Mouse (Mus musculus) frontal cortex, adult 2 months (tissue): ENCODE data around the gene Rab11fip4. TPM values are rescaled to one million over a fixed set of nuclear protein-coding genes. Genes with fewer than 3 reads are reported as not detected.

Source experiments
- DNase-seq, 2 experiments: peaks; one replicate each; pipeline ENCODE4 v3.0.0; 2022; ENCODE audit warnings: low spot score in 1 of 2; ENCODE audit errors: extremely low spot score in 1 of 2
- polyA plus RNA-seq: library from polyadenylated mRNA; depleted of rRNA; stranded (reverse); fragments of >200 nt; gene quantifications from 2 replicates; pipeline ENCODE4 v1.2.3, GENCODE M21; 2012; rRNA removed

Gene Rab11fip4
- polyA plus RNA-seq = 128 and 133 TPM in 2 replicates

GRCm38 (mm10) chr11:79590664-79591590, at the start of gene Rab11fip4:
Gene Rab11fip4 (plus strand): TSS chr11:79591212.
- peak in 1 of 2 experiments; percentile 60 for DNase-seq

- no peak for DNase-seq
Observed at GRCm38 (mm10) chr11:79552622-79553021, 38.4 kb upstream of the Rab11fip4 start.

GRCm38 (mm10) chr11:79560536-79560935, 30.5 kb upstream of the Rab11fip4 start:
- no peak for DNase-seq

DNA sequence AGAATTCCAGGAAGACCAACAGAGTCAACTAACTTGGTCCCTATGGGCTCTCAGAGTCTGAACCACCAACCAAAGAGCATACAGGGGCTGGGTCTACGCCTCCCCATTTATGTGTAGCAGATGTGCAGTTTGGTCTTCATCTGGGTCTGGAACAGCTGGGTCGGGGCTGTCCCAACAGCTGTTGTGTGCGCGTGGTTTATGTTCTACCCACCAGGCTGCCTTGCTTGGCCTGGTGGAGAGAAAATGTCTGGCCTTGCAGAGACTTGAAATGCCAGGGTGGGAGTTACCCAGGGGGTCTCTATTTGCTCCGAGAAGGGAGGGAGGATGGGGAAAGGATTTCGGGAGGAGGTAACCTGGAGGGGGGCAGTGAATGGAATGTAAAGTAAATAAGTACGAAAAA, 27.5 kb upstream of the Rab11fip4 start:
- DNase-seq = no peak

- DNase-seq = no peak
Observed at GRCm38 (mm10) chr11:79566947-79567346, 24.1 kb upstream of the Rab11fip4 start.

DNA sequence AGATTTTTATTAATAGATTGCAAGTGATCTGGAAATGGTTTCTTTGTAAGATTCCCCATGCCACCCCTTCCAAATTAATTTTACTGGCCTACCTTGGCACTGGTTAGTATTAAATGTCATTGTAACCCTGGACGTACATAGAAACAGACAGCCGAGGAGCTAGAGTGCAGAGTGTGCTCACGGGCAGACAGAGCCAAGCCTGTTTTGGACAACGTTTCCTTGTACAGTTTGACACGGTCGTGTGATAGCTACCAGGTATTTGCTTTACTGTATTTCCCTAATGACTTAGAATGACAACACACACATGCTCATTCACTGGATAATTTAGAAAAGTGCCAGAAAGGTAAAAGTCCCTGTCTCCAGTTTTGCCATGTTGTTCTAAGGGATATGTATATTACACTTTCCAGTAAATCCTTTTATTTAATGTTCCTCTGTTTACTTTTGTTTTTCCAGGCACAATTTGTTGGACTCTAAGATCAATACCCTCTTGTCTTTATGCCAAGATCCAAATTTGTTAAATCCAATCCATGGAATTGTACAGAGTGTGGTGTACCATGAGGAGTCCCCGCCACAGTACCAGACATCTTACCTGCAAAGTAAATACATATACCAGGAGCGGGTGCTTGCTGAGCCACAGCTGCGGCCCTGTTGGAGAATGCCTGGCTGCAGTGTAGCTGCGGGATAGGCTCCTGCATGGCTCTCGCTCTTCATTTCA, 22.7 kb upstream of the Rab11fip4 start:
- no peak for DNase-seq

DNA sequence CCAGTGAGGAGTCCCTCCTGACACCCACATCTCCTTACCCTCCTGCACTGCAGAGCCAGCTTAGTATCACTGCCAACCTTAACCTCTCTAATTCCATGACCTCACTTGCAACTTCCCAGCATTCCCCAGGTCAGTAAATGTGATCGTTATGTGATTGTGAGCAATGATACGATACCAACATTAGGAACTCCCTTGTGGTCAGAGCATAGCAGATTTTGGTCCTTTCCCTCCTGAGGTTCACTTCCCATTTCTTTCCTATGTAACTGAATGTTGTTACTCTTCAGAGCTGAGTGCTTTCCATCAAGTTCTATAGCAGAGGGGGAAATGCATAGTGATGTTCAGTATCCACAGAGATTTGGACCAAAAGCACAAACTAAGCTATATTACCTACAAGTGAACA, 20.7 kb upstream of the Rab11fip4 start:
- DNase-seq = no peak

GRCm38 (mm10) chr11:79573836-79574235, 17.2 kb upstream of the Rab11fip4 start:
- DNase-seq = no peak

GRCm38 (mm10) chr11:79575383-79576073, 15.5 kb upstream of the Rab11fip4 start:
- no peak for DNase-seq

- DNase-seq = peak; percentile 64 to 95
Observed at GRCm38 (mm10) chr11:79577741-79578140, 13.3 kb upstream of the Rab11fip4 start.

DNA sequence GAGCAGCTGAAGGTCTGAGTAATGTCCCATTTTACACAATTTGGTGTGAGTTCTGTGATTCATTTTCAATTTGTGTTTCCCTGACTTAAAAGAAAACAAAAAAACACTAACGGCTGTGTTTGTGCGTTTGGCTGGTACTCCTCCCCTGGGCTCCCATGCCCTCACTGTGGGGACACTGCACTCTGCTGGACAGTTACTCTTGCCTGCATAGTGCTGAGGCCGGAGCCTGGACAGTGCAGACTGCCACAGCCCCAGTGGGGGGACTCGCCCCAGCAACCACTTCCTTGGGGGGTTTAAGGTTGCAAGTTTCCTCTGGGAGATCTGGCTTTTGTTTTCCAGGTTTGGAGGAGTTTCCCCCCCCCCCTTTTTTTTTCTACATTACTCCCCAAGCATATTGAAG, 10.4 kb upstream of the Rab11fip4 start:
- DNase-seq = no peak

DNA sequence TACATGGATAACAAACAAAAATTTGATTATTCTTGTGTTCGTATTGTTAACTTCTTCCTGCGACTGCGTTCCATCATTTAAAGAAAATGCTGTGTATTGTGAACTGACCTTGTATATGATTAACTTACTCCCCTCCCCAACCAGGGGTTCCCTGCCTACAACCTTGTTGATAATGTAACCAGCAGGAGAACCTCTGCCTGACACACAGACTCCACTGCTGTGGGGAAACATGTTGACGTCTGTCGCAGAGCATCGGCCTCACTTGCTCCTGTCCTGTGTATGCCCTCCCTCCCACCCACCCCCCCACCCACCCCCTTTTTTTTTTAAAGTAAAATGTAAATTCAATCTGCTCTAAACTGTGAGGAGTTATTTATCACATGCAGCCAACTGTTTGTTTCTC, 9.8 kb upstream of the Rab11fip4 start:
- no peak for DNase-seq

DNA sequence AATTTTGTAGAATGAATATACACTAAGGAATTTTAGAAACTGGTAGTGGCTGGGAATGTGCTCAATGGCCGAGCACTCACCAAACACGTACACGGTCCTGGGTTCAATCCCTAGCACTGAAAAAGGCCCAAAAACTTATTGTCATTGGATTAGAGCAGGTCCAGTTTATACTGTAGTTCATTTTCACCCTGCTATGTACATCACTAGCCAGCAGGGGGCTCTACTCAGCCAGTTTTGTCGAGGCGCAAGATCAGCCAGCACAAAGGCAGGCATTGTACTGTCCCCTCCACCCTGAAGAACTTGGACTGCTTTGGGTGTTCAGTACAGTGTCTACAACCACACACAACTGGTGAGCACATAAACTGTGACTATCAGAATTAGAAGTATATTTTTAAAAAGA, 6.8 kb upstream of the Rab11fip4 start:
- DNase-seq = peak in 1 of 2 experiments; percentile 89

GRCm38 (mm10) chr11:79589317-79590075, 1.5 kb upstream of the Rab11fip4 start:
- peak in 1 of 2 experiments; percentile 65 for DNase-seq

GRCm38 (mm10) chr11:79591591-79591975, 571 bp downstream of the Rab11fip4 start:
- DNase-seq = no peak

DNA sequence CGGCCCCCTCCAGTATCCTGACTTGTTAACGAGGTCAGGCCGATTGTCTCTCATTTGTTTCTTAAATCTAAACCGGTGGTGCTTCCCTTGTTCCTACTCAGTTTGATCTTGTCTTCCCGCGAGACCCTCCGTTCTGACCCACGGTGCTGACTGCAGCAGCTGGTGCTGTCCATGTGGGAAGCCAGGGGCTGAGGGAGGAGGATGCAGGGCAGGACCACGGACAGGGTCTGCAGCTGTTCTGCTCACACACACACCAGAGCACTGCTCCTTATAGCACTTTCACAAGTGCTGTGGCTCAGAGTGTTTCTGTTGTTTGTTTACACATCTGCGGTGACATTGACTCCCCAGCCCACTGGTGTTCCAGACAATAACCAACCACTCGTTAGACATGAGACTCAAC, 2.5 kb downstream of the Rab11fip4 start:
- no peak for DNase-seq

GRCm38 (mm10) chr11:79610454-79610853, 19.4 kb downstream of the Rab11fip4 start:
- no peak for DNase-seq

DNA sequence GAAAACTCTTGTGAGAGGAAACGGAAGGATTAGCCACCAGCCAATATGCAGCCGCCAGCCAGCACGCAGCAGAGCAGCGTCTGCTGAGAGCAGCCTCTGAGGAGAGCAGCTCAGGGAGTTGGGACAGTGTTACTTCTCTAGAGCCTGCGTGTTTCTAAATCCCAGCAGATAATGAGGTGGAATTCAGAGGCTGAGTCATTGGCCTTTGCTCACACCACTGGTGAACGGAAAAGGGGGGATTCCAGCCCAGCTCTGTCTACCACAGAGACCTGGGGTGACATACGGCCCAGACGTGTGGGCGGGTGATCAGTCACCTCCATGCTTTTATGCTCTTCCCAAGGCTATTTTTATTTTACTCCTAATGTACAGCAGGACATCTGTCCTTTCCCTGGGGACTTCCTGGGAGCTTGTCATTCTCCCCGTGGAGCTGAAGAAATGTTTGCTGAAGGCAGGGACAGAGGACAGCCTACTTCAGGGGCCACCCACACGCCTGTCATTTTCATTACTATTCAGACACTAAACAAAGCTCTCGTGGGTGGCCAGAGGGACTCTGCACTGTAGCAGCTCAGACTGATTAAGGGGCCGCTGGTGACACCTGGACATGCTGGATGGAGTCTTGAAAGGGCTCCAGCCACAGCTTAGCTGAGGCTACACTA, 20.1 kb downstream of the Rab11fip4 start:
- DNase-seq = peak in 1 of 2 experiments; percentile 60

GRCm38 (mm10) chr11:79612046-79612600, 21.1 kb downstream of the Rab11fip4 start:
- no peak for DNase-seq
